Mouse (Mus musculus): ENCODE results near the gene Rap1gap2.

GRCm38 (mm10) chr11:74392903-74393302 lies 217.8 kb downstream of the Rap1gap2 start:
- no peak for TF ChIP-seq CTCF (IDR thresholded peaks at IDR 0.05; ENCODE audit: control insufficient read depth, insufficient read depth, low read length)
- no peak for TF ChIP-seq POLR2A (IDR thresholded peaks at IDR 0.05; ENCODE audit: borderline replicate concordance, control insufficient read depth, low read depth, low read length)
